Mouse (Mus musculus) kidney, postnatal 10 days (tissue): ENCODE results near the gene Fgb.
A peak's percentile ranks its signal among the peaks of the same experiment; 100 is the strongest.

Experiments
- DNase-seq: peaks from one replicate; pipeline ENCODE4 v3.0.0; 2021; ENCODE audit warnings: mixed read lengths

Gene Fgb

GRCm38 (mm10) chr3:83049680-83050079 is at the start of gene Fgb:
Gene Fgb (minus strand): TSS chr3:83049863.
- DNase-seq, result no peak

- no peak for DNase-seq
These were observed 49.5 kb upstream of the Fgb start for GRCm38 (mm10) chr3:83099139-83099538.

GRCm38 (mm10) chr3:83098546-83099034 is 48.9 kb upstream of the Fgb start:
- DNase-seq, result no peak

GRCm38 (mm10) chr3:83097586-83097985 is 47.9 kb upstream of the Fgb start:
- DNase-seq, result no peak

- DNase-seq, result peak; percentile 71
These were observed 30.9 kb upstream of the Fgb start for GRCm38 (mm10) chr3:83080567-83081055.

- peak; percentile 36 for DNase-seq
These were observed 26.9 kb upstream of the Fgb start for GRCm38 (mm10) chr3:83076563-83076962.

- no peak for DNase-seq
These were observed 20.6 kb upstream of the Fgb start for GRCm38 (mm10) chr3:83070231-83070630.

- no peak for DNase-seq
These were observed 19.2 kb upstream of the Fgb start for GRCm38 (mm10) chr3:83068869-83069268.

- no peak for DNase-seq
These were observed 18.3 kb upstream of the Fgb start for GRCm38 (mm10) chr3:83067920-83068319.

- no peak for DNase-seq
These were observed 7.4 kb upstream of the Fgb start for GRCm38 (mm10) chr3:83057046-83057445.

GRCm38 (mm10) chr3:83055281-83056038 is 5.8 kb upstream of the Fgb start, which contains the start of gene Plrg1:
Gene Plrg1 (plus strand): TSS chr3:83055522.
- DNase-seq, result peak; percentile 99

GRCm38 (mm10) chr3:83054759-83055158 is 5.1 kb upstream of the Fgb start:
- no peak for DNase-seq

GRCm38 (mm10) chr3:83053758-83054157 is 4.1 kb upstream of the Fgb start:
- peak; percentile 64 for DNase-seq

GRCm38 (mm10) chr3:83053126-83053525 is 3.5 kb upstream of the Fgb start:
- no peak for DNase-seq

GRCm38 (mm10) chr3:83052102-83052501 is 2.4 kb upstream of the Fgb start:
- no peak for DNase-seq

- DNase-seq, result no peak
These were observed 998 bp upstream of the Fgb start for GRCm38 (mm10) chr3:83050661-83051060.

GRCm38 (mm10) chr3:83046649-83047048 is 3.0 kb downstream of the Fgb start:
- no peak for DNase-seq

GRCm38 (mm10) chr3:83042451-83042850 is 7.2 kb downstream of the Fgb start:
- DNase-seq, result no peak

GRCm38 (mm10) chr3:83039666-83040065 is 10.0 kb downstream of the Fgb start:
- no peak for DNase-seq

GRCm38 (mm10) chr3:83038865-83039264 is 10.8 kb downstream of the Fgb start:
- DNase-seq, result no peak

- DNase-seq, result no peak
These were observed 15.9 kb downstream of the Fgb start for GRCm38 (mm10) chr3:83033801-83034200.

GRCm38 (mm10) chr3:83032746-83033308 is 16.8 kb downstream of the Fgb start:
- DNase-seq, result no peak

GRCm38 (mm10) chr3:83030331-83030730 is 19.3 kb downstream of the Fgb start:
- no peak for DNase-seq

GRCm38 (mm10) chr3:83027546-83028251 is 22.0 kb downstream of the Fgb start:
- no peak for DNase-seq
